Mouse (Mus musculus): ENCODE results near the gene Elof1. TPM values are rescaled to one million over a fixed set of nuclear protein-coding genes. Genes with fewer than 3 reads are reported as not detected.
A peak's percentile ranks its signal among the peaks of the same experiment; 100 is the strongest.
"Not testable (repeated sequence)": the region's sequence is repeated elsewhere in the genome, so short reads cannot be mapped to it uniquely, and the experiment has no call there.

Gene Elof1
- polyA plus RNA-seq, 1 experiment from 2014 or later = 99.4 TPM

GRCm38 (mm10) chr9:22086012-22086411, 31.0 kb downstream of the Elof1 start:
- peak overlapping the region; percentile 62 for H3K9ac ChIP-seq (ENCODE audit: low read depth, low read length)
- peak overlapping the region; percentile 84 for H3K4me2 ChIP-seq (replicated peaks; ENCODE audit: low read depth)
- H3K27me3 ChIP-seq (replicated peaks; ENCODE audit: control insufficient read depth, insufficient read depth, low read length) = no peaks in the 10 kb centered on the region
- no peak for ATAC-seq
- H3K27ac ChIP-seq (ENCODE audit: low read depth, low read length) = peak overlapping the region; percentile 79; the same call in 1 of the 2 replicates
- H3K4me3 ChIP-seq (ENCODE audit: low read depth, low read length) = peak overlapping the region; percentile 78
- WGBS = 70% methylated on average over 6 of the region's 6 CpGs
- H3K4me1 ChIP-seq (replicated peaks; ENCODE audit: control insufficient read depth, insufficient read depth, low read length) = no peaks in the 10 kb centered on the region
- H3K9me3 ChIP-seq (ENCODE audit: control insufficient read depth) = no peaks in the 10 kb centered on the region
- H3K36me3 ChIP-seq (ENCODE audit: control insufficient read depth, insufficient read depth) = no peaks in the 10 kb centered on the region
- no peak for TF ChIP-seq CTCF (IDR thresholded peaks at IDR 0.05; ENCODE audit: low read depth)

- TF ChIP-seq CTCF (IDR thresholded peaks at IDR 0.05; ENCODE audit: low read depth) = no peak
- Histone ChIP-seq H3K4me2 (replicated peaks; ENCODE audit: low read depth) (peak within 1 kb of the TSS; percentile 84), H3K9me3 (ENCODE audit: control insufficient read depth) (no peaks in the 10 kb centered on the region), H3K4me3 (ENCODE audit: low read depth, low read length) (peak within 1 kb of the TSS; percentile 78), H3K27ac (ENCODE audit: low read depth, low read length) (peak within 1 kb of the TSS; percentile 79), H3K36me3 (ENCODE audit: control insufficient read depth, insufficient read depth) (no peaks in the 10 kb centered on the region; the same call in 1 of the 2 replicates), H3K27me3 (replicated peaks; ENCODE audit: control insufficient read depth, insufficient read depth, low read length) (no peaks in the 10 kb centered on the region), H3K9ac (ENCODE audit: low read depth, low read length) (peak within 1 kb of the TSS; percentile 67), H3K4me1 (replicated peaks; ENCODE audit: control insufficient read depth, insufficient read depth, low read length) (no peaks in the 10 kb centered on the region)
- under 1% methylated on average over 48 of the region's 48 CpGs for WGBS
- ATAC-seq = peak; percentile 98
These were observed 31.7 kb downstream of the Elof1 start, which contains the start of gene Ecsit for GRCm38 (mm10) chr9:22085022-22085834. TSS of gene Ecsit (minus strand) at chr9:22085438.

GRCm38 (mm10) chr9:22084667-22085021, 32.3 kb downstream of the Elof1 start:
- H3K27ac ChIP-seq (ENCODE audit: low read depth, low read length) = peak overlapping the region; percentile 79; the same call in 1 of the 2 replicates
- no peaks in the 10 kb centered on the region for H3K27me3 ChIP-seq (replicated peaks; ENCODE audit: control insufficient read depth, insufficient read depth, low read length)
- no peak for TF ChIP-seq CTCF (IDR thresholded peaks at IDR 0.05; ENCODE audit: low read depth)
- H3K4me2 ChIP-seq (replicated peaks; ENCODE audit: low read depth) = peak overlapping the region; percentile 84
- H3K4me1 ChIP-seq (replicated peaks; ENCODE audit: control insufficient read depth, insufficient read depth, low read length) = no peaks in the 10 kb centered on the region
- ATAC-seq = no peak
- 26% methylated on average over 4 of the region's 4 CpGs for WGBS
- no peaks in the 10 kb centered on the region for H3K9me3 ChIP-seq (ENCODE audit: control insufficient read depth)
- peak overlapping the region; percentile 78 for H3K4me3 ChIP-seq (ENCODE audit: low read depth, low read length)
- peak overlapping the region; percentile 67 for H3K9ac ChIP-seq (ENCODE audit: low read depth, low read length)
- no peaks in the 10 kb centered on the region; the same call in 1 of the 2 replicates for H3K36me3 ChIP-seq (ENCODE audit: control insufficient read depth, insufficient read depth)

- H3K4me1 ChIP-seq (replicated peaks; ENCODE audit: control insufficient read depth, insufficient read depth, low read length) = no peaks in the 10 kb centered on the region
- WGBS = 93% methylated on average over 23 of the region's 23 CpGs
- no peak for ATAC-seq
These were observed 40.7 kb downstream of the Elof1 start for GRCm38 (mm10) chr9:22076223-22076622.

GRCm38 (mm10) chr9:22075778-22076177, 41.2 kb downstream of the Elof1 start:
- H3K9ac ChIP-seq (ENCODE audit: low read depth, low read length); H3K4me3 ChIP-seq (ENCODE audit: low read depth, low read length); ATAC-seq; H3K27ac ChIP-seq (ENCODE audit: low read depth, low read length); H3K27me3 ChIP-seq (replicated peaks; ENCODE audit: control insufficient read depth, insufficient read depth, low read length); H3K4me2 ChIP-seq (replicated peaks; ENCODE audit: low read depth); H3K4me1 ChIP-seq (replicated peaks; ENCODE audit: control insufficient read depth, insufficient read depth, low read length); H3K9me3 ChIP-seq (ENCODE audit: control insufficient read depth): not testable (repeated sequence)
- WGBS = 78% methylated on average over 3 of the region's 5 CpGs
- peaks cover 40% of the 10 kb centered on the region for H3K36me3 ChIP-seq (ENCODE audit: control insufficient read depth, insufficient read depth)

More at GRCm38 (mm10) chr9:22076223-22076622, 40.7 kb downstream of the Elof1 start:
- no peaks in the 10 kb centered on the region for H3K27me3 ChIP-seq (replicated peaks; ENCODE audit: control insufficient read depth, insufficient read depth, low read length)
- no peaks in the 10 kb centered on the region for H3K9me3 ChIP-seq (ENCODE audit: control insufficient read depth)
- no peak overlapping the region for H3K4me3 ChIP-seq (ENCODE audit: low read depth, low read length)
- no peak overlapping the region for H3K9ac ChIP-seq (ENCODE audit: low read depth, low read length)
- H3K27ac ChIP-seq (ENCODE audit: low read depth, low read length) = no peak overlapping the region
- H3K4me2 ChIP-seq (replicated peaks; ENCODE audit: low read depth) = no peak overlapping the region
- H3K36me3 ChIP-seq (ENCODE audit: control insufficient read depth, insufficient read depth) = peaks cover 40% of the 10 kb centered on the region
- TF ChIP-seq CTCF (IDR thresholded peaks at IDR 0.05; ENCODE audit: low read depth) = no peak

- Histone ChIP-seq H3K4me2 (replicated peaks; ENCODE audit: low read depth) (no peak overlapping the region), H3K36me3 (ENCODE audit: control insufficient read depth, insufficient read depth) (peaks cover 35% of the 10 kb centered on the region), H3K27ac (ENCODE audit: low read depth, low read length) (no peak overlapping the region), H3K4me3 (ENCODE audit: low read depth, low read length) (no peak overlapping the region), H3K9me3 (ENCODE audit: control insufficient read depth) (no peaks in the 10 kb centered on the region), H3K9ac (ENCODE audit: low read depth, low read length) (no peak overlapping the region), H3K27me3 (replicated peaks; ENCODE audit: control insufficient read depth, insufficient read depth, low read length) (no peaks in the 10 kb centered on the region), H3K4me1 (replicated peaks; ENCODE audit: control insufficient read depth, insufficient read depth, low read length) (no peaks in the 10 kb centered on the region)
- ATAC-seq = no peak
- WGBS = 91% methylated on average over 4 of the region's 4 CpGs
- no peak for TF ChIP-seq CTCF (IDR thresholded peaks at IDR 0.05; ENCODE audit: low read depth)
These were observed 44.7 kb downstream of the Elof1 start for GRCm38 (mm10) chr9:22072276-22072675.

Data from intestine, postnatal 0 days (tissue).